Mouse (Mus musculus) liver, adult 2 months (tissue): ENCODE measurements around the gene 4933402N22Rik.
"Not testable (repeated sequence)": the region's sequence is repeated elsewhere in the genome, so short reads cannot be mapped to it uniquely, and the experiment has no call there.

ENCODE experiments used
- CTCF ChIP-seq: fragments of 200-500 bp; IDR thresholded peaks from 2 replicates; pipeline ENCODE4 v1.5.1; 2011; ENCODE audit warnings: low read depth, low read length, control low read depth
- POLR2A ChIP-seq: fragments of 200-500 bp; IDR thresholded peaks from 2 replicates; pipeline ENCODE4 v1.6.1; 2011; ENCODE audit warnings: low read length, control low read depth; ENCODE audit not compliant: insufficient read depth; ENCODE audit errors: extremely low read depth

- not testable (repeated sequence) for TF ChIP-seq CTCF, POLR2A
These were observed 5.9 kb downstream of the 4933402N22Rik start for GRCm38 (mm10) chr5:11923790-11924189.
